Mouse (Mus musculus) intestine, embryonic 14.5 days (tissue): ENCODE measurements at regions not wholly inside any gene's neighbourhood (a gene's known extent, or its start where the extent isn't known, plus 50 kb on each side); places are given as distances from the start of the nearest gene placed in this dataset.

Source experiments
- ATAC-seq: fragments of 200-750 bp; cut with Nextera tagmentation; replicated peaks from 2 replicates; pipeline ENCODE4 v1.8.0; 2017; ENCODE audit warnings: low read depth, moderate number of reproducible peaks, moderate TSS enrichment, moderate library complexity; ENCODE audit not compliant: low FRiP score, low TSS enrichment
- DNase-seq: peaks from one replicate; pipeline ENCODE4 v3.0.0-alpha.2; 2018; ENCODE audit warnings: low spot score
- H3K27ac ChIP-seq: fragments of 300-500 bp; sonication (generic); 2 replicates; pipeline ENCODE4 v1.5.1; 2014; ENCODE audit warnings: low read depth, mild to moderate bottlenecking, control low read depth
- H3K27me3 ChIP-seq: fragments of 300-500 bp; sonication (generic); replicated peaks from 2 replicates; pipeline ENCODE4 v1.6.1; 2014; ENCODE audit warnings: low read length, control low read depth; ENCODE audit not compliant: control insufficient read depth, insufficient read depth
- H3K36me3 ChIP-seq: fragments of 300-500 bp; sonication (generic); 2 replicates; pipeline ENCODE4 v1.6.1; 2014; ENCODE audit warnings: low read length, control low read depth; ENCODE audit not compliant: control insufficient read depth, insufficient read depth
- H3K4me1 ChIP-seq: fragments of 300-500 bp; sonication (generic); replicated peaks from 2 replicates; pipeline ENCODE4 v1.6.1; 2014; ENCODE audit warnings: low read length, control low read depth, mixed read lengths; ENCODE audit not compliant: control insufficient read depth, insufficient read depth
- H3K4me2 ChIP-seq: fragments of 300-500 bp; sonication (generic); 2 replicates; pipeline ENCODE4 v1.6.1; 2014; ENCODE audit warnings: low read length
- H3K4me3 ChIP-seq: fragments of 300-500 bp; sonication (generic); 2 replicates; pipeline ENCODE4 v1.5.1; 2014; ENCODE audit warnings: low read depth, low read length, control low read depth, mixed read lengths
- H3K9ac ChIP-seq: fragments of 300-500 bp; sonication (generic); 2 replicates; pipeline ENCODE4 v1.6.1; 2014; ENCODE audit warnings: mild to moderate bottlenecking, low read length
- H3K9me3 ChIP-seq: fragments of 300-500 bp; sonication (generic); 2 replicates; pipeline ENCODE4 v1.6.1; 2016; ENCODE audit warnings: low read length, control low read depth; ENCODE audit not compliant: control insufficient read depth
- WGBS: fragments of 180-500 bp; shearing (Covaris S2); extraction: QIAGEN DNeasy Blood & Tissue Kit; methylation state at CpG from one replicate; pipeline ENCODE4 v1.1.7; 2014; 5-methylcytosine and 5-hydroxymethylcytosine counted together

- Histone ChIP-seq H3K36me3 (no peaks in the 10 kb centered on the region), H3K27ac (no peak overlapping the region), H3K9me3 (no peaks in the 10 kb centered on the region), H3K9ac (no peak overlapping the region), H3K4me3 (no peak overlapping the region), H3K4me1 (peaks cover 6% of the 10 kb centered on the region; the same call in 1 of the 2 replicates), H3K4me2 (no peak overlapping the region), H3K27me3 (no peaks in the 10 kb centered on the region)
- WGBS = 60% methylated on average over 11 of the region's 11 CpGs
- DNase-seq (no peak), ATAC-seq (no peak)
These were observed 64.0 kb upstream of the Rap1b start for GRCm38 (mm10) chr10:117909811-117910239.

DNA sequence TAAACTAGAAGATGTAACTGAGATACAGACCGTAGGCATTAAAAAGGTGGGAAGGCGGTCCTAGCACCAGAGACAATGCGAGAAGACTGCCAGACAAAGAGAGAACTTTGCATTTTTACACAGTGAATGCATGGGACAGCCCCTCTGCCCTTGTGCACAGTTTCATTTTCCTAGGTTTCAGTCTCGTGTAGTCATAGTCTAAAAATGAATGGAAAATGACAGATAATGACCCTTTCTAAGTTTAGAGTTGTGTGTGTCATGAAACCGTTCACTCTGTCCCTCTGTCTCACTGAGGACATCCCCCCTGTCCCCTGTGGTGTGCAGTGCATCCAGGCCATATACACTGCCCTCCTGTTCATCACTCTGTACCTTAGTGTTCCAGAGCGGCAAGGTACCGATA, 64.6 kb upstream of the Rap1b start:
- Histone ChIP-seq H3K36me3 (no peaks in the 10 kb centered on the region), H3K9ac (no peak overlapping the region), H3K4me3 (no peak overlapping the region), H3K27me3 (no peaks in the 10 kb centered on the region), H3K9me3 (no peaks in the 10 kb centered on the region), H3K4me1 (peaks cover 6% of the 10 kb centered on the region; the same call in 1 of the 2 replicates), H3K4me2 (no peak overlapping the region), H3K27ac (no peak overlapping the region)
- WGBS = 81% methylated on average over 7 of the region's 7 CpGs
- ATAC-seq (no peak), DNase-seq (no peak)

- Histone ChIP-seq H3K9ac (no peak overlapping the region), H3K9me3 (no peaks in the 10 kb centered on the region), H3K27me3 (no peaks in the 10 kb centered on the region), H3K4me3 (no peak overlapping the region), H3K4me1 (no peaks in the 10 kb centered on the region), H3K27ac (no peak overlapping the region), H3K36me3 (no peaks in the 10 kb centered on the region), H3K4me2 (no peak overlapping the region)
- ATAC-seq (no peak), DNase-seq (no peak)
- 85% methylated on average over 4 of the region's 4 CpGs for WGBS
These were observed 69.3 kb upstream of the Rap1b start for GRCm38 (mm10) chr10:117915011-117915735.

- Histone ChIP-seq H3K36me3 (no peaks in the 10 kb centered on the region), H3K9me3 (no peaks in the 10 kb centered on the region), H3K27me3 (no peaks in the 10 kb centered on the region), H3K4me2 (no peak overlapping the region), H3K9ac (no peak overlapping the region), H3K4me1 (no peaks in the 10 kb centered on the region), H3K4me3 (no peak overlapping the region), H3K27ac (no peak overlapping the region)
- ATAC-seq (no peak), DNase-seq (no peak)
- 23% methylated on average over 7 of the region's 7 CpGs for WGBS
These were observed 70.4 kb upstream of the Rap1b start for GRCm38 (mm10) chr10:117916280-117916679.

GRCm38 (mm10) chr10:117917870-117918269, 72.0 kb upstream of the Rap1b start:
- Histone ChIP-seq H3K27ac (no peak overlapping the region), H3K27me3 (no peaks in the 10 kb centered on the region), H3K36me3 (no peaks in the 10 kb centered on the region), H3K9ac (no peak overlapping the region), H3K4me3 (no peak overlapping the region), H3K9me3 (no peaks in the 10 kb centered on the region), H3K4me2 (no peak overlapping the region), H3K4me1 (no peaks in the 10 kb centered on the region)
- WGBS = 70% methylated on average over 2 of the region's 2 CpGs
- ATAC-seq (no peak), DNase-seq (no peak)

DNA sequence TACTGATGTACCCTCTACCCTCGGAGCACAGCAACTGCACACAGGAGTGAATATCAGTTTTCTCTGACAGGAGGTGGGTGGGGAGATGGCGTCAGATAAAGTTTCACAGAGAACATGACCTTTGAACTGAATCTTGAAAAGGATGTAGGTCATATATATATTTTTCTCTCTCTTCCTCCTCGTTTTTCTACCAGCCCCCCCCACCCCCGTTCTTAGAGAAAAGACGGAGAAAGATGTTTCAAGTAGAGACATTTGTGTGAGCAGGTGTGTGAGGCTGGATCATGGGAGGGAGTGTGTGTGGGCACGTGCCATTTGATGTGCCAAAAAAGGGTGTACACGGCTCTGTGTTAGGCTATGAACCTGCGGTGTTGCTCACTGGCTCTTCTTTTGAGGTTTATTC, 72.8 kb upstream of the Rap1b start:
- Histone ChIP-seq H3K27ac (no peak overlapping the region), H3K9me3 (no peaks in the 10 kb centered on the region), H3K9ac (no peak overlapping the region), H3K4me2 (no peak overlapping the region), H3K4me1 (no peaks in the 10 kb centered on the region), H3K36me3 (no peaks in the 10 kb centered on the region), H3K4me3 (no peak overlapping the region), H3K27me3 (no peaks in the 10 kb centered on the region)
- WGBS = 64% methylated on average over 8 of the region's 8 CpGs
- no peak for DNase-seq
- ATAC-seq = no peak

DNA sequence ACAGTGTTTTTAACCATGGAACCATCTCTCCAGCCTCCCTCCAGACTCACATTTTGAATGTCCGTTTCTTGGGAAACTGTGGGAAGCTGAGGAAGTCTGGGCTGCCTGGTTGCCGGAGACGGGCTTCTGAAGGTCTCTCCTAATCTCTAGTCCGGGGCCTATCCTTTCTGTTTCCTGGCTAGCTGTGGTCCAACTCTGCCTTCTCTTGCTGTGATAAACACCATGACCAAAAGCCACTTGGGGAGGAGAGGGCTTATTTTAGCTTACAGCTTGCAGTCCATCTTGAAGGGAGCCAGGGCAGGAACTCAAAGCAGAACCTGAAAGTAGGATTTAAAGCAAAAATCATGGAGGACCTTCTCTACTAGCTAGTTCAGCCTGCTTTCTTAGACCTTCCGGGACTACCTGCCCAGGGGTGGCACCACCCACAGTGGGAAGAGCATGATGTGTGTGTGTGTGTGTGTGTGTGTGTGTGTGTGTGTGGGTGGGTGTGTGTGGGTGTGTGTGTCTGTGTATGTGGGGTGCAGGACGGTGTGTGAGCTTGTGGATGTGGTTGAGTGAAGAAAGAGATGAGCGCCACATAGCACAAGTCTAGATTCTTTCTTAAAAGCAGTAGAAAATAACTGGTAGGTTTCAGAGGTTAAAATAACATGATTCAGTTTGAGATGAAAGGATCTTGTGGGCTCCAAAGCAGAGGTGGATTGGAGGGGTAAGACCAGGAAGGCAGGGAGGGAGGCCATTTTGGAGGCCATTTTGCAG, 73.5 kb upstream of the Rap1b start:
- H3K9me3 ChIP-seq = no peaks in the 10 kb centered on the region
- no peak overlapping the region for H3K4me2 ChIP-seq
- H3K36me3 ChIP-seq = no peaks in the 10 kb centered on the region
- H3K27ac ChIP-seq = no peak overlapping the region
- H3K27me3 ChIP-seq = no peaks in the 10 kb centered on the region
- WGBS = 85% methylated on average over 7 of the region's 7 CpGs
- H3K4me3 ChIP-seq = no peak overlapping the region
- ATAC-seq (no peak), DNase-seq (no peak)
- H3K4me1 ChIP-seq = no peaks in the 10 kb centered on the region
- no peak overlapping the region for H3K9ac ChIP-seq

DNA sequence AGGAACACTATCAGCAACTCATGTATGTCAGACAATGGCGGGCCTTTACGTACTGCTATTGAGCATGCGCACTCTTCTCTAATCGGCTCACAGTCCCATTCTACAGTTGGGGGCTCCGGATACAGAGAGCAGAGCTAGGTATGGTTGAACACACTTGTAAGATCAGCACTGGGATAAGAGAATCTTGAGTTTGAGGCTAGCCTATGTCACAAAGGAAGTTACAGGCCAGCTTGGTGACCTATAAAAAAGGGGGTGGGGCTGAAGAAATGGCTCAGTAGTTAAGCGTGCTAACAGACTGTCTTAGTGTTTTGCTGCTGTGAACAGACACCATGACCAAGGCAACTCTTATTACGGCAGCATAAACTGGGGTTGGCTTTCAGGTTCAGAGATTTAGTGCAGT, 79.4 kb upstream of the Rap1b start:
- DNase-seq (no peak), ATAC-seq (no peak)
- no peaks in the 10 kb centered on the region for H3K4me1 ChIP-seq
- no peaks in the 10 kb centered on the region for H3K36me3 ChIP-seq
- H3K9ac ChIP-seq = no peak overlapping the region
- no peaks in the 10 kb centered on the region for H3K27me3 ChIP-seq
- WGBS = 97% methylated on average over 7 of the region's 7 CpGs
- H3K4me2 ChIP-seq = no peak overlapping the region
- no peak overlapping the region for H3K4me3 ChIP-seq
- H3K9me3 ChIP-seq = no peaks in the 10 kb centered on the region
- H3K27ac ChIP-seq = no peak overlapping the region
